Mouse (Mus musculus): ENCODE measurements at regions not wholly inside any gene's neighbourhood (a gene's known extent, or its start where the extent isn't known, plus 50 kb on each side); places are given as distances from the start of the nearest gene placed in this dataset.
"Not testable (repeated sequence)": the region's sequence is repeated elsewhere in the genome, so short reads cannot be mapped to it uniquely, and the experiment has no call there.

GRCm38 (mm10) chr12:114009391-114009790, 465.7 kb downstream of the Adam6a start:
- no peak for DNase-seq

- peak; percentile 35 to 57 for DNase-seq
These were observed 469.2 kb downstream of the Adam6a start for GRCm38 (mm10) chr12:114012860-114013259.

- DNase-seq, result not testable (repeated sequence)
These were observed 493.3 kb downstream of the Adam6a start for GRCm38 (mm10) chr12:114037011-114037410.

DNA sequence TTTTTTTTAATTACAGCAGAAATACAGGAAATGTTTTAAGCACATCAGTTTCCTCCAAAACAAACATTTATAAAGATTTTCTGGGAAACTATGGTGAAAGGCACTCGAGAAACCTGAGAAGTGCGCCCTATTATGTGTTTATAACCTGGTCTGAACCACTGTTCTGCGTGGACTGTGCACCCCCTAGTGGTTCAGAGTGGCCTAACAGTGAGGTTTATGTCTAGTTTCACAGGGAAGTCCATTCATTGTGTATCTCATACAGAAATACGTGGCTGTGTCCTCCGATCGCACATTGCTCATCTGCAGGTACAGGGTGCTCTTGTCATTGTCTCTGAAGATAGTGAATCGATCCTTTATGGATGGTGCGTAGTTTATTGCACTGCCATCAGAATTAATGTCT, 504.3 kb downstream of the Adam6a start:
- peak; percentile 1 to 5 for DNase-seq

- DNase-seq, result no peak
These were observed 509.6 kb downstream of the Adam6a start for GRCm38 (mm10) chr12:114053341-114053740.

GRCm38 (mm10) chr12:114059615-114060014, 515.9 kb downstream of the Adam6a start:
- no peak for DNase-seq

GRCm38 (mm10) chr12:114067166-114067565, 523.5 kb downstream of the Adam6a start:
- no peak for DNase-seq

DNA sequence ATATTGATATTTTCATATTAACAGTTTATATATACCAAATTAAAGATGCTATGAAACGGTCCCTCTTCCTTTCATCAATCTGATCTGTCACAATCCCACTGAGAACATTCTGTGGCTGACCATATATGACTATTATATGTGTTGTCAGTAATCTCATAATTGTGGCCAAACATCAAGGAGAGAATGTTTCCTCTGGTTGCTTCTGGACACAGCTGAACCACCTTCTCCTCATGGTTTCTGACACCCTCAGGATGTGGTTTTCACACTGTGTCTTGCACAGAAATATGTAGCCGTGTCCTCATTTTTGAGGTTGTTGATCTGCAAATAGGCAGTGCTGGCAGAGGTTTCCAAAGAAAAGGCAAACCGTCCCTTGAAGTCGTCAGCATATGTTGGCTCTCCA, 565.0 kb downstream of the Adam6a start:
- not testable (repeated sequence) for DNase-seq

GRCm38 (mm10) chr12:114134897-114135296, 591.2 kb downstream of the Adam6a start:
- no peak for DNase-seq

DNA sequence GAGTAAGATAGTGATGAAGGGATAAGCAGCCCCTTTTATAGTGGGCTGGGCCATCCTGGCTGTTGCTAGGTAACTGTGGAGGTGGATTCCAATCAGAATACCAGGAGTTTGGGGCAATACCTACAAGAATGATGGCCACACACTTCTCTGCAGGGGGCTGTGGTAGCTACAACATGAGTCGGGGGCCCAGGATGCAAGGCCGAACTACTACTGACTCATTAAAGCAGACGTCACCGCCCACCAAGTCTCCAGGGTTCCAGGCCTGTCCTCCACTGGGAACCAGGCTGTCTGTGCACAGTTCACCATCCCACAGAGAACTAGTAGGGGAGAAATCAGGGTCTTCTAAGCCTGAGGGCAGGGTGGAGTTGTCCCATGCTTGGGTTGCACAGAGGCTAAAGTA, 605.1 kb downstream of the Adam6a start:
- DNase-seq, result no peak

GRCm38 (mm10) chr12:114172305-114172704, 628.6 kb downstream of the Adam6a start:
- DNase-seq, result no peak

DNA sequence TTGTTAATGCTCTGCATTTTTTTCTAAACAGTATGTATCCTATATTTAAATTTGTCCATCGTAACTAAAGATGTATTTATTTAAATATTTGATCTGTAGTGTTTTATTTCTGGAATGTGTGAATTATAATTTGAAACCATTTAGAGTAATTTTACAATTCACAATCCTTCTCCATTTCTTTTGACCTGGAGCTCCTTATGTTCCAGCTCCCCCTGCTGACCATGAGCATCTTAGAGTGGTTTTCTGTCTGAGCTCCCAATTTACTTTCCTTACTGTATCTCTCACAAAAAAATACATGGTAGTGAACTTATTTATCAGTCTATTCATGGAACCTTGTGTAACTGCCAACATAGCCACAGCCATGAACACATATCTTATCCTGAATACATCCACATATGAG, 655.8 kb downstream of the Adam6a start:
- no peak for DNase-seq

DNA sequence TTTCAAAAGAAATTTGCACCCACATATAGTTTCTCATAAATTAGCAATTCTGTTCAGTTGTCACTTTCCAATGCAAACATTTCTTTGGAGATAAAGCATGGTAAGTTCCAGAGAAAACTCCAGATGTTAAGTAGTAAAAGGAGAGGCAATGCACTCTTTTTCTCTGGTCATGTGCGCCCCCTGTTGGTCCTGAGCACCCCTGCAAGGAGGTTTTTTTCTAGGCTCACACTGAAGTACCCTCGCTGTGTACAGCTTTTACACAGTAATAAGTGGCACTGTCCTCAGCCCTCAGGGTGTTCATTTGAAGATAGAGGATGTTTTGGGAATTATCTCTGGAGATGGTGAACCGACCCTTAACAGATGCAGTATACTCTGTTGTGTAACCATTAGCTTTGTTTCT, 678.8 kb downstream of the Adam6a start:
- DNase-seq, result no peak
